Mouse (Mus musculus) stomach, postnatal 0 days (tissue): ENCODE results near the gene Gm10972. TPM values are rescaled to one million over a fixed set of nuclear protein-coding genes. Genes with fewer than 3 reads are reported as not detected.
"Not testable (repeated sequence)": the region's sequence is repeated elsewhere in the genome, so short reads cannot be mapped to it uniquely, and the experiment has no call there.

ENCODE experiments used
- ATAC-seq: fragments of 200-750 bp; cut with Nextera tagmentation; 2 replicates; pipeline ENCODE4 v1.8.0; 2017; ENCODE audit not compliant: low FRiP score, low TSS enrichment
- DNase-seq: peaks from one replicate; pipeline ENCODE4 v3.0.0-alpha.2; 2016; ENCODE audit warnings: low spot score
- H3K27ac ChIP-seq: fragments of 300-500 bp; sonication (generic); replicated peaks from 2 replicates; pipeline ENCODE4 v1.5.1; 2014; ENCODE audit warnings: mild to moderate bottlenecking, control low read depth
- H3K27me3 ChIP-seq: fragments of 300-500 bp; sonication (generic); 2 replicates; pipeline ENCODE4 v1.6.1; 2014; ENCODE audit warnings: low read length; ENCODE audit not compliant: control insufficient read depth, insufficient read depth
- H3K36me3 ChIP-seq: fragments of 300-500 bp; sonication (generic); 2 replicates; pipeline ENCODE4 v1.6.1; 2014; ENCODE audit warnings: low read length, mixed read lengths; ENCODE audit not compliant: control insufficient read depth, insufficient read depth
- H3K4me1 ChIP-seq: fragments of 300-500 bp; sonication (generic); replicated peaks from 2 replicates; pipeline ENCODE4 v1.6.1; 2014; ENCODE audit warnings: antibody characterized with exemption; ENCODE audit not compliant: control insufficient read depth, insufficient read depth
- H3K4me2 ChIP-seq: fragments of 300-500 bp; sonication (generic); replicated peaks from 2 replicates; pipeline ENCODE4 v1.6.1; 2014; ENCODE audit warnings: low read depth, mild to moderate bottlenecking, control low read depth, moderate library complexity
- H3K4me3 ChIP-seq: fragments of 300-500 bp; sonication (generic); 2 replicates; pipeline ENCODE4 v1.5.1; 2014; ENCODE audit warnings: low read depth, low read length, control low read depth
- H3K9ac ChIP-seq: fragments of 300-500 bp; sonication (generic); 2 replicates; pipeline ENCODE4 v1.6.1; 2014; ENCODE audit warnings: mild to moderate bottlenecking, low read length, control low read depth, mixed read lengths
- H3K9me3 ChIP-seq: fragments of 300-500 bp; sonication (generic); 2 replicates; pipeline ENCODE4 v1.6.1; 2016; ENCODE audit warnings: low read length; ENCODE audit not compliant: control insufficient read depth
- CTCF ChIP-seq: IDR thresholded peaks from 2 replicates; pipeline ENCODE4 v1.5.1; 2016; ENCODE audit warnings: antibody characterized with exemption, low read depth, mild to moderate bottlenecking, moderate library complexity
- EP300 ChIP-seq: optimal IDR thresholded peaks from 2 replicates; pipeline ENCODE3; 2016; ENCODE audit warnings: antibody characterized with exemption
- WGBS: fragments of 180-500 bp; shearing (Covaris S2); extraction: QIAGEN DNeasy Blood & Tissue Kit; methylation state at CpG from one replicate; pipeline ENCODE4 v1.1.7; 2014; 5-methylcytosine and 5-hydroxymethylcytosine counted together
- polyA plus RNA-seq: library from polyadenylated mRNA; unstranded; fragments of >200 nt; fragmentation: Nextera tagmentation; extraction: Ambion mirVana; gene quantifications from 2 replicates; pipeline ENCODE4 v1.2.1, GENCODE M21; 2015

The Gm10972 gene
- polyA plus RNA-seq, 1 experiment from 2014 or later: not detected

DNA sequence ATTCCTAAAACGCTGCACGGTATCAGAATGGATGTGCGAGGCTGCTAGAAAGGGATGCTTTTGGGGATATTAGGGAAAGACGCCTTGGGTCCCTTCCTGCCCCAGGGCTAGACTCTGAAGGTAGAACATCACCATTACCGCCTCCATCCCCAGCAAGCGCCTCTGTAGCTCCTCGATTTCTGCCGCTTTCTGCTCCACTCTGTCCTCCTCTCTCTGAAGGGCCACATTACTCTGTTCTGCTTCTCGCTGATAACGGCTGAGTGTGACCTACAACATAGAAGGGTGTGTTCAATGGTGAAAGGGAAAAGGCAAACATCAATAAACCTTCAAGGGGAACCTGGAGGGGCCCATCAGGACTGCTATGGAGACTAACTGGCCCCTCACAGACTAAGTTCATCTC, 20.4 kb upstream of the Gm10972 start:
- no peaks in the 10 kb centered on the region for H3K9me3 ChIP-seq
- 0 out of 2 replicates have a peak, but pooled peaks cover 2% of the 10 kb centered on the region for H3K4me1 ChIP-seq
- ATAC-seq (0 out of 2 replicates have a peak, but pooled peaks have one; percentile 32), DNase-seq (no peak)
- no peak overlapping the region for H3K4me2 ChIP-seq
- no peaks in the 10 kb centered on the region for H3K27me3 ChIP-seq
- peak overlapping the region; percentile 35 for H3K27ac ChIP-seq
- TF ChIP-seq EP300 (no peak), CTCF (no peak)
- WGBS: 84% methylated on average over 10 of the region's 10 CpGs
- no peaks in the 10 kb centered on the region for H3K36me3 ChIP-seq
- H3K9ac ChIP-seq: no peak overlapping the region
- H3K4me3 ChIP-seq: no peak overlapping the region

GRCm38 (mm10) chr3:94624281-94624680, 18.6 kb upstream of the Gm10972 start:
- H3K4me1 ChIP-seq: 0 out of 2 replicates have a peak, but pooled peaks cover 2% of the 10 kb centered on the region
- WGBS: 86% methylated on average over 4 of the region's 4 CpGs
- ATAC-seq: no peak
- no peaks in the 10 kb centered on the region for H3K36me3 ChIP-seq
- TF ChIP-seq EP300 (no peak), CTCF (no peak)
- H3K27ac ChIP-seq: no peak overlapping the region
- H3K9ac ChIP-seq: no peak overlapping the region
- no peak for DNase-seq
- no peaks in the 10 kb centered on the region for H3K27me3 ChIP-seq
- H3K4me3 ChIP-seq: no peak overlapping the region
- H3K4me2 ChIP-seq: no peak overlapping the region
- H3K9me3 ChIP-seq: no peaks in the 10 kb centered on the region

GRCm38 (mm10) chr3:94628712-94629111, 14.2 kb upstream of the Gm10972 start:
- Histone ChIP-seq H3K9me3 (no peaks in the 10 kb centered on the region), H3K4me1 (no peaks in the 10 kb centered on the region), H3K4me2 (no peak overlapping the region), H3K4me3 (no peak overlapping the region), H3K27ac (no peak overlapping the region), H3K36me3 (no peaks in the 10 kb centered on the region), H3K27me3 (no peaks in the 10 kb centered on the region), H3K9ac (no peak overlapping the region)
- WGBS: 72% methylated on average over 5 of the region's 5 CpGs
- no peak for TF ChIP-seq EP300
- TF ChIP-seq CTCF: no peak
- DNase-seq (no peak), ATAC-seq (no peak)

DNA sequence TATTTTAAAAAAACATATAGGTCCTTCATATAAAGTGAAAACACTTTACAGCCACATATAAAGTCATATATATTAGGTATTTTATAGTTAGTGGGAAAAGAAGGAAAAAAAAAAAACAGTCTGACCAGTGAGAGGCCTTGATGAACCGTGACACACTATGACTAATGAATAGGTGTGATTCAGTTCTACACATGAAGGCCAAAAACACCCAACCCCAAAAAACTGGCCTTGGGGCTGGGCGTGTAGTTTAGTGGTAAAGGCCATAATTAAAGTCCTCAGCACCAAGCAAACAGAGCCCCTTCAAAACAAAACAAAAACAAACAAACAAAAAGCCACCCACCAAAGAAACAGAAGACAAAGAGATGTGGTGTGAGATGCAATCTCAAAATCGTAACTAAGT, 13.0 kb upstream of the Gm10972 start:
- H3K27ac ChIP-seq: no peak overlapping the region
- 71% methylated on average over 3 of the region's 3 CpGs for WGBS

DNA sequence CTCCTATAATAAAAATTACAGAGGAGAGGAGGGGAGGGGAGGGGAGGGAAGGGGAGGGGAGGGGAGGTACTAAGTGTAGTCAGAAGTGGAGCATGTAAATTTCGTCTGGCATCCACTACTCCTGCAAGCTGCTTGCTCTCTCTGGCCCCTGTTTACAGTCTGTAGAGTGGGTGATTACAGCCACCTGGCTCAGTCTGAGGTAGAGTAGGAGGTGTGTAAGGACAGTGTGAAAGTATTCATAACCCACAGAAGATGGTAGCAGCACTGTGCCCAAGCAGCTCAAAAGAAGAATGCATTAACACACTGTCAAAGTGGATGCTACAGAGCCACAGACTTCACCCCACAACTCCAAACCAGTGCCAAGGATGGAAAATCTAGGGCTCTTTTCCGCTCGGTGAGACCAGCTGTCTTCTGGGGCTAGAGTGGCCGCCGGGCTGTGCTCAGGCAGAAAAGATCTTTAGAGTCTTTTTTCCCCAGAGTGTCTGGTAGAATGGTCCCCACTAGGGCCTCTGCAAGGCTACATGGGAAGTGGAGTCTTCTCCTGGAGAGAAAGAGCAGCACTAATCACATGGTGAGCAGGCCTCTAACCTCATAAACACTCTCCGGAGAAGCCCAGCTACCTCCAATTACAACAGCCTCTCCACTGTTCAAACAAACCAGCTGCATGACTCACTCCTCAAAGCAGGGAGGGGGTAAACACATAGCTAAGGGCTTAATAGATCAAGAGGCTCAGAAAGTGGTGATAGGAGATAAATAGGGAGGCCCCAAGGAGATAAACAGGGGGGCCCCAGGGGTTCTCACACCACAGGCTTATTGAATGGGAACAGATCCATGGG, 6.1 kb downstream of the Gm10972 start:
- 0 out of 2 replicates have a peak, but pooled peaks have one; percentile 4 for TF ChIP-seq CTCF
- no peak for TF ChIP-seq EP300
- Histone ChIP-seq H3K9me3 (no peaks in the 10 kb centered on the region), H3K27me3 (no peaks in the 10 kb centered on the region), H3K27ac (peak overlapping the region; percentile 91), H3K4me1 (peaks cover 6% of the 10 kb centered on the region), H3K9ac (peak overlapping the region; percentile 43; the same call in 1 of the 2 replicates), H3K4me2 (peak overlapping the region; percentile 20; the same call in 1 of the 2 replicates), H3K4me3 (no peak overlapping the region), H3K36me3 (no peaks in the 10 kb centered on the region)
- ATAC-seq (peak; percentile 98), DNase-seq (peak; percentile 77)
- 9% methylated on average over 6 of the region's 6 CpGs for WGBS

More for the DNA sequence above, 13.0 kb upstream of the Gm10972 start:
- no peak overlapping the region for H3K4me3 ChIP-seq
- H3K27me3 ChIP-seq: no peaks in the 10 kb centered on the region
- H3K9me3 ChIP-seq: no peaks in the 10 kb centered on the region
- no peaks in the 10 kb centered on the region for H3K4me1 ChIP-seq
- no peak overlapping the region for H3K9ac ChIP-seq
- no peak overlapping the region for H3K4me2 ChIP-seq
- ATAC-seq (no peak), DNase-seq (no peak)
- H3K36me3 ChIP-seq: no peaks in the 10 kb centered on the region
- TF ChIP-seq EP300: no peak
- no peak for TF ChIP-seq CTCF

DNA sequence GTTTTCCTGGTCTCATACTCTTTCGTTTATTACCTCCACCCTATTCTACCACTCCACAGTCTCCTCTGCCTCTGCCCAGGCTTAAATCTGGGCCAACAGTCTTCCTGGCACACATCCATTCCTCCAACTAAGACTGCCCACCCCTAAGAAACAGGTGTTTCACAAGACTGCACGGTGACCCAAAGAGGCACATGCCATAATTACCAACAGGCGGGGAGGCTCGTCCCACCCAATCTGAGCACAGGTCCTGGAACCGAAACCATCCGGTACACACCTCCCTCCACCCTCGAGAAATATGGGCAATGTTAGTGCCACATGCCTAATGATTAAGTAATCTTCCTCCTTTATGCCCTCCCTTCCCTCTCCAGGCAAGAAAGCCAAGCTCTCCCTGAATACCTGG, 7.5 kb downstream of the Gm10972 start:
- DNase-seq (peak; percentile 67), ATAC-seq (peak; percentile 61)
- no peaks in the 10 kb centered on the region for H3K9me3 ChIP-seq
- H3K4me1 ChIP-seq: peaks cover 6% of the 10 kb centered on the region
- H3K9ac ChIP-seq: 0 out of 2 replicates have a peak overlapping the region, but pooled peaks have one; percentile 23
- no peak overlapping the region for H3K4me3 ChIP-seq
- H3K4me2 ChIP-seq: peak overlapping the region; percentile 20
- H3K27me3 ChIP-seq: no peaks in the 10 kb centered on the region
- H3K27ac ChIP-seq: peak overlapping the region; percentile 91
- TF ChIP-seq CTCF: no peak
- TF ChIP-seq EP300: peak; percentile 21
- no peaks in the 10 kb centered on the region for H3K36me3 ChIP-seq
- 59% methylated on average over 7 of the region's 7 CpGs for WGBS

- not testable (repeated sequence) for H3K27ac ChIP-seq, ATAC-seq, H3K4me3 ChIP-seq, H3K36me3 ChIP-seq, DNase-seq, H3K4me2 ChIP-seq, H3K4me1 ChIP-seq, H3K9me3 ChIP-seq, H3K9ac ChIP-seq, H3K27me3 ChIP-seq
- WGBS: 62% methylated on average over 1 of the region's 1 CpGs
Observed at GRCm38 (mm10) chr3:94653967-94654366, 11.1 kb downstream of the Gm10972 start.

DNA sequence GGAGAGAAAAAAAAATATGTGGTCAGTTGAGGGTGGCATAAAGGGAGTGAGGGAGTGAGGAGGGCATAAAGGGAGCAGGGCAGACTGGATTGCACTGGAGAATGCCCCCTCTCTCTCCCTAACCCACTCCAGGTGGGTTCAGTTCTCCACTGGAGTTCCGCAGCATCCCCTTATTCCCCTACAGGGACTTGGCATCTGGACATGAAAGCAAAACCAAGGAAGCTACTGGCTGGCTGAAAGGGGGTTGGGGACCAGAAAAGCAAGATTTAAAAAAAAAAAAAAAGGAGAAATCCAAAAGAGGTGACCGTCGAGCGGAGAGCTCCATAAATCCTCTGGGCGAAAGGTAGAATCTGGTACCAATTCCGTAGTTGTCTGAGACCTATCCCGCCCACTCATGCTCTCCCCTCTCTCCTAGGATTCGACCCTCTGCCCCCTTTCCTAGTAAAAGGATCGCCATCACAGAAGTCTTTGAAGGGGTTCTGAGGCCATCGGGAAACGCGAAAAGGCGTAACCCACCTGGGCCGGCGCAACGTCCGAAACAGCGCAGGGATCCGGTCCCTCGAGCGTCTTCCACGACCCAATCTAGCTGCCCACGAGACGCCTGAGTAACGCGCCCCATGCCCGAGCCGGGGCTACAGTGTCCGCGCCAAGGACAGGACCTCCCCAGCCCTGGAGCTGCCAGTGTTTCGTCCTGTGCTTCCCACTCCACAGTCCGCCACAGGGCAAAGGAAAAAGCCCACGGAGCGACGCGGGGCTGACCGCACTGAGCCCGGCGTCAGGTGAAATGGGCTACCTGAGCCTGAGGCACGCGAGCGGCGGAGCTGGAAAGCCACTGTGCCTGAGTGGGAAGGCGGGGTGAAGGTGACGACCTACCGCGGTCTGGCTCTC, 15.2 kb downstream of the Gm10972 start:
- peak overlapping the region; percentile 59 for H3K27ac ChIP-seq
- not testable (repeated sequence) for H3K9me3 ChIP-seq, H3K4me1 ChIP-seq, ATAC-seq, H3K36me3 ChIP-seq, H3K27me3 ChIP-seq
- H3K4me3 ChIP-seq: peak overlapping the region; percentile 44
- peak overlapping the region; percentile 62 for H3K9ac ChIP-seq
- WGBS: 4% methylated on average over 19 of the region's 47 CpGs
- H3K4me2 ChIP-seq: peak overlapping the region; percentile 57
- DNase-seq: peak; percentile 23
